Mouse (Mus musculus) cortical plate, adult 2 months (tissue): ENCODE results near the gene Ece1.

Experiments used
- CTCF ChIP-seq: fragments of 200-500 bp; IDR thresholded peaks from 2 replicates; pipeline ENCODE4 v1.5.1; 2011; ENCODE audit warnings: mild to moderate bottlenecking, control low read depth, low read length; ENCODE audit not compliant: insufficient read depth; ENCODE audit errors: extremely low read depth
- POLR2A ChIP-seq: fragments of 200-500 bp; IDR thresholded peaks from 2 replicates; pipeline ENCODE4 v1.6.1; 2011; ENCODE audit warnings: mild to moderate bottlenecking, low read length, control low read depth; ENCODE audit not compliant: insufficient read depth; ENCODE audit errors: extremely low read depth

GRCm38 (mm10) chr4:137931009-137931757 is 69.1 kb downstream of the Ece1 start:
- TF ChIP-seq CTCF (no peak), POLR2A (no peak)
